Mouse (Mus musculus) urinary bladder, postnatal 36 days (tissue): Measurements from ENCODE around the gene Gm9747.
A peak's percentile ranks its signal among the peaks of the same experiment; 100 is the strongest.

Experiments
- DNase-seq, 2 experiments: peaks; one replicate each; pipeline ENCODE4 v3.0.0; 2022; ENCODE audit warnings: low spot score in 2 of 2, mixed read lengths in 1 of 2

Gm9747 gene

GRCm38 (mm10) chr1:82253789-82254445 lies 21.0 kb downstream of the Gm9747 start:
- no peak for DNase-seq

GRCm38 (mm10) chr1:82257457-82257856 lies 24.5 kb downstream of the Gm9747 start:
- DNase-seq: no peak

- DNase-seq: peak in 1 of 2 experiments; percentile 19
Observed at GRCm38 (mm10) chr1:82258331-82258730, 25.4 kb downstream of the Gm9747 start.

DNA sequence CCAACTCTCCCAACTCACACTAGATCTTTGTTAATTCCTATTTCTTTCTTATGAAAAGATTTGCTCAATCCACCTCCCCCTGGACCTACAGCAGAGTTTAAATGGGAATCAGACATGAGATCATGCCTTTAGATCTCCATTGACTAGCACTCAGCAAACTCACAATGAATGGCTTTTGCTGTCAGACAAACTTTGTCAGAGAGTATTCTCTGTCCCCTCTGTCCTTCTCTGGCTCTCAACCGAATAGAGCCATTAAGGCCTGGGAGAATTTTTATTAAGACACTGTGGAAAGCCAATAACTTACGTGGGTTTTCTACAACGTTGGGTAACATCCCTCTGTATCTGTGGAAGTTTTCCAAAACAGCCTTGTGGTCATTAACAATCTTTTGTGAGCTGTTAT lies 27.1 kb downstream of the Gm9747 start:
- DNase-seq: no peak

- DNase-seq: no peak
Observed at GRCm38 (mm10) chr1:82261053-82261618, 28.2 kb downstream of the Gm9747 start.

GRCm38 (mm10) chr1:82261638-82262037 lies 28.7 kb downstream of the Gm9747 start:
- no peak for DNase-seq

DNA sequence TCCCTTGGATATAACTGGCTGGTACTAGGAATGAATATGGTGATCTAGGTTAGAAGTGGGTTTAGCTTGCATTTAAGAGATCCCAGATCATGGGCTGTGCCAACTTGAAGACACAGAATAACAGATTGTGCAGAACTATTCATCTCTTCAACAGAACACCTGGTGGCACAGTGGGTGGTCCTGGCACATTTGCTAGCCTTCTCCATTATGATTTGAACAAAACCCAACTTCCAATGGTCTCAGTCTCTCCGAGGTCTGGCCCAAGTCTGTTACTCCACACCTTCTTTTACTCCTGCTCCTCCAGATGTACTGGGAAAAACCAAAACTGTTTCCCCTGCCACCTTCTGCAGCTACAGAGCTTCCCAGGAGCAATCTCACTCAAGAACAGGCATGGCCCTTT lies 29.4 kb downstream of the Gm9747 start:
- DNase-seq: no peak

GRCm38 (mm10) chr1:82267547-82267946 lies 34.6 kb downstream of the Gm9747 start:
- DNase-seq: no peak

DNA sequence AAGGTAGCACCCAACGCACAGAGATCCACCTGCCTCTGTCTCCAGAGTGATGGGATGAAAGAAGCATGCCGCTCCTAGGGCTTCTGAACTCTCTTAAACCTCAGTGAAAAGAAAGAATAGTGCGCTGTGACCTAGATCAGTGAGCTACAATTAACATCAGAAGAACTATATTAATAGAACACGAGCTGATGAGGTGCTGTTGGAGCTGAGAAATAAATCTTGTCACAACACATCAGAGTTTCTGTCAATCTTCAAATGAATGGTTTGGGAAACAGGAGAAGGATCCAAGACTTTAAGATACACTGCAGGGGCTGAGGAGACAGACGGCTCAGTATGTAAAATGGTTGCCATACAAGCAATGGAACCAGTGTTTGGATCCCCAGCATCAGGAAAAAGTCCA lies 39.3 kb downstream of the Gm9747 start:
- DNase-seq: no peak

- DNase-seq: no peak
Observed at GRCm38 (mm10) chr1:82273529-82273928, 40.6 kb downstream of the Gm9747 start.

DNA sequence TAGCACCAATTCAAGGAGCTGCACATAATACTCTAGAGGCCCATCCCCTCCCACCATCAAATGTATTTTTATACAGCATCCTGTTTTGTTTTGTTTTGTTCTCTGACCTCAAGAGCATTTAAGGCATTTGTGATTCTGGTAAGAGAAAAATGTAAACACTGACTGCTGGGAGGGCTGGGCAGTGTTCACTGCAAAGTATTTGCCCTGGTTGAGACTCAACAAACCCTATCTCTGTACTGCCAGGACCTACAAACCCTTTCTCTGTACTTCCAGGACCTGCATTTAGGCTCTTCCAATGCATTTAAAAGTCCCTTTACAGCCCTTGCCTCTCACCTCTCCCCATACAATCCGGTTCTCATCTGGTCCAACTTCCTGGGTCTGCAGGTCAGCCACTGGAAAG lies 41.4 kb downstream of the Gm9747 start:
- no peak for DNase-seq

DNA sequence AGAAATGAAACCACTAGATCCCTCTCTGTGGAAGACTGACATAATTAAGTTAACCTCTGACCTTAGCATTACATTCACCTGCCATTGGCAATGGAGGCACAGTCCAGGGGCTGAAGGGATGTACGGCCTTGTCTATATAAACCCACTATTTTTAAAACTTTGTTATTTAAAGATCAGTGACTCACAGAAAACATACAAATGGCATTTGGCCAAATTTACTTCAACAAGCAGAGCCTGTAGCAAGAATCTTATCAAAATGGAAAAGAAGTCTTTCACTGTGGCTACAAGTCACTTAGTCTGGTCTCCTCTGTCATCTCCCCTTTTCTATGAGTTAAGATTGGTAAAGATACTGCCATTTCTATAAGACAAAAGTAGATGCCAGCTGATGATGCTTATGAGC lies 46.9 kb downstream of the Gm9747 start:
- no peak for DNase-seq

- DNase-seq: no peak
Observed at GRCm38 (mm10) chr1:82281823-82282222, 48.9 kb downstream of the Gm9747 start.

DNA sequence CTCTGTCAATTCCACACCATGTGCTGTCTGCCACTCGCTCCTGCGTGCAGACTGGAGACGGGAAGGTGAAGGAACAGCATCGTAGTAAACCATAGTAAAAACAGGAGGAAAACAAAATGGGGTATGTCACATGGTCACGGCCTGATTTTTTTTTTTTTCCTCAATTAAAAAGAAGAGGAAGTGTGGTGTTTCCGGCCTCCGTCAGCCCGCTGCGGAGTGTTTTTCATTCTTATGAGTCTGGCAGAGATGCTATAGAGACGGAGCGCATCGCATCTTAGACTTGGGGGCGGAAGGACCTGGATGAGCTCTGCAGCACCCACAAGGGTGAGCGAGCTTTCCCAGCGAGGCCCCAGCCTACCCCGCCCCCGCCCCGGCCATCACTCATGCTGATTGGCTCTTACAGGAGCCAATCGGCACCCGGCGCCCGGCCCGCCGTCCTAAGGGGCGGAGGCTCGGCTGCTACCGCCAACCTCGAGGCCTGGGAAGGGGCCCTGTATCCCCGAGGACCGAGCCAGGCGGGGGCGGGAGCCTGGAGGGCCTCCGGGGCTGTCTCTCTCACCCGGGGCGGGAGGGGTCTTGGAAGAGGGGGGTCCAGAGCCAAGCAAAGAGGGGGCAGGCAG lies 50.2 kb downstream of the Gm9747 start:
- peak; percentile 77 to 86 for DNase-seq

GRCm38 (mm10) chr1:82283901-82284301 lies 51.0 kb downstream of the Gm9747 start:
- DNase-seq: no peak

- no peak for DNase-seq
Observed at GRCm38 (mm10) chr1:82284403-82284802, 51.5 kb downstream of the Gm9747 start.
